Mouse (Mus musculus): ENCODE results near the gene Abhd14a. TPM values are rescaled to one million over a fixed set of nuclear protein-coding genes. Genes with fewer than 3 reads are reported as not detected.
"Not testable (repeated sequence)": the region's sequence is repeated elsewhere in the genome, so short reads cannot be mapped to it uniquely, and the experiment has no call there.

The Abhd14a gene
- total RNA-seq (2014; fragmentation: Nextera tagmentation) (40.5 and 56.0 TPM in 2 replicates), total RNA-seq (2017) (18.6 and 31.0 TPM in 2 replicates)

DNA sequence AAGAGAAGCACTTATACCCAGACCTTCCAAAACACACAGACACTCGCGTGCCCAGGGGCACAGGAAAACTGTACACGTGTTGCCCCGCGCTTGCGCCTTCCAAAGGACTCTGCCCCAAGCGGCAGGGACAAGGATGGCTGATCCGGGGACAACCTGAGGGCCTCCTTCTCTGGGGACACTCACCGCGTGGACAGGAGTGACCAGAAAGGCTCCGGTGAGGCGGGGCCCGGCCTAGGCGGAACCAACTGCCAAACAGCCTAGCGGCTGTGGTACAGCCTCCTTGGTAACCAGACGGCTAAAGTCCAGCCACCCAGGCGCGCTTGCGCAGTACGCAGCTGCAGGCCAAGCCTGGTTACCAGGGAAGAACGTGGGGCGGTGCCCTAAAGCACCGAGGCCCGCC lies at the start of gene Abhd14a, which contains the start of gene Abhd14b:
Gene Abhd14a, minus strand, starts transcription at position 331 of the 400 bp plus-strand sequence.
Gene Abhd14b, plus strand, starts transcription at position 112 of the 400 bp plus-strand sequence.
- peak; percentile 74 for ATAC-seq (replicated peaks; ENCODE audit: low FRiP score, low TSS enrichment, poor library complexity, severe bottlenecking)

DNA sequence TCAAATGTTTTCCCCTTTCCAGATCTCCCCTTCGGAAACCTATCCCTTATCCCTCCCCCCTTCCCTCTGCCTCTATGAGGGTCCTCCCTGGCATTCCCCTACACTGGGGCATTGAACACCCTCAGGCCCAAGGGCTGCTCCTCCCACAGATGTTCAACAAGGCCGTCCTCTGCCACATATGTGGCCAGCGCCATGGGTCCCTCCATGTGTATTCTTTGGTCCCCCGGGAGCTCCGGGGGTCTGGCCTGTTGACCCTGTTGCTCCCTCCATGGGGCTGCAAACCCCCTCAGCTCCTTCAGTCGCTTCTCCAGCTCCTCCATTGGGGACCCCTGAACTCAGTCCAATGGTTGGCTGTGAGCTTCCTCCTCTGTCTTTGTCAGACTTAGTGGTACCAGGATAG lies 40.1 kb upstream of the Abhd14a start:
- ATAC-seq (replicated peaks; ENCODE audit: low FRiP score, low TSS enrichment, poor library complexity, severe bottlenecking), result not testable (repeated sequence)

DNA sequence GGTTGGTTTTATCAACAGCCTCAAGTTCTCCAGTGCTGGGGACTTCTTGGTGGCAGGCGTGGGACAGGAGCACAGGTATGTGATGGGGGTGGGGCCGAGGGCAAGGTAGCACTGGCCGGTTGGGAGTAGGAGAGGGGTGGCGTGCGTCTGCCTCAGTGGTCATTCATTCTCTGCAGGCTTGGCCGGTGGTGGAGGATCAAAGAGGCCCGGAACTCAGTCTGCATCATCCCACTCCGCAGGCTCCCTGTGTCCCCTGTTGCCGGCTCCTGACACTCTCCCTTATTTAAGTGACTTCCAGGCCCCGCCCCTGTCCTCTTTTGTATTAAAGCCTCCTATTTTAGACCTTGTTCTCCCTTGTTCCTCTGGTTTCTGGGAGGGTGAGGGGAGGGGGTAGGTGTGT lies 37.6 kb upstream of the Abhd14a start:
- ATAC-seq (replicated peaks; ENCODE audit: low FRiP score, low TSS enrichment, poor library complexity, severe bottlenecking), result no peak

DNA sequence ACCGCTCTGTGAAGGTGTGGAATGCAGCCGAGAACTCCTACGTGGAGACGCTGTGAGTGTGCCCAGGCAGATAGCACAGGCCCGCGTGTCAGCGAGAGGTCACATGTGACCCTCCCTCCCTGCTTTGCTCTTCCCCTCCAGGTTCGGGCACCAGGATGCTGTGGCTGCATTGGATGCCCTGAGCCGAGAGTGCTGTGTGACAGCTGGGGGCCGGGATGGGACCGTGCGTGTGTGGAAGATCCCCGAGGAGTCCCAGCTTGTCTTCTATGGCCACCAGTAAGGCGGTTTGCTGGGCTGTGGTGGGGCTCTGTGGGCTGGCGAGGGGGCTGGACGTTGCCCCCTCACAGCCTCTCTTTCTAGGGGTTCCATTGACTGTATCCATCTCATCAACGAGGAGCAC lies 36.1 kb upstream of the Abhd14a start:
- no peak for ATAC-seq (replicated peaks; ENCODE audit: low FRiP score, low TSS enrichment, poor library complexity, severe bottlenecking)

DNA sequence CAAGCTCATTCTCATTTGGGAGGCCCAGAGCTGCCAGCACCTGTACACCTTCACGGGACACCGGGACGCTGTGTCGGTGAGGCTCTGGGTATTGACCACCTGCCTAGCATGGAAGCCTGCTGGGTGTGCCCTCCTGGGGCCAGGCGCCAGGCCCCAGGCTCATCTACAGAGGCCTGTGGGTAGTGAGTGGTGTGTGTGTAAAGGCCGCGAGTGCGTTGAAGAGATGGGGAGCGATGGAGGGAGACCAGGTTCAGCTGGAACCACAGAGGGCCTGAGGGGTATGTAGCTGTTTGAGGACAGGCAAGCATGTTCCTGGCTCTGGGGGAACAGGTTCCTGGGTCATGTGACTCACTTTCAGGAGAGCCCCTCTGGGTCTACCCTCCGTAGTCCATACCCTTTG lies 35.7 kb upstream of the Abhd14a start:
- no peak for ATAC-seq (replicated peaks; ENCODE audit: low FRiP score, low TSS enrichment, poor library complexity, severe bottlenecking)

DNA sequence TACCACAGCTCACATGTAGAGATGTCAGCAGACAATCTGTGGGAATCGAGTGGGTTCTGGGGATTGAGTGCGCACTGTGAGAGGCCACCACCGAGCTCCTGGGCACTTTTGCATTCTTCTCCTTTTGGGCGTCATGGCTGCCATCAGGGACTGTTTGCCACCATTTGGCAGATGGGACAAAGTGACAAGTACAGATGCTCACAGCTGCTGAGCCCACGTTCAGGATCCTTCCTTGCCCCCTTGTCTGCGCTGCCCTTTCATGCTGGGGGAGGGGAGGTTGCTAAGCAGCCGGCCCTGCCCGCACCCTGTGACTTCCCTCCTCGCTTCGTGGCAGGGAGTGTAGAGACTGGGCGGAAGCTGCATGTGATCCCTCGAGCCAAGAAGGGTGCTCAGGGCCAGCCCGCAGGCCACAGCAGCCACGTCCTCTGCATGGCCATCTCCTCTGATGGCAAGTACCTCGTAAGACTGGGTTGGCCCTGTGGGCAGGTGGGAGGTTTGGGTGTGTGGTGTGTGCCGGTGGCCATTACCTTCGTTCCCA lies 35.2 kb upstream of the Abhd14a start:
- ATAC-seq (replicated peaks; ENCODE audit: low FRiP score, low TSS enrichment, poor library complexity, severe bottlenecking), result no peak

DNA sequence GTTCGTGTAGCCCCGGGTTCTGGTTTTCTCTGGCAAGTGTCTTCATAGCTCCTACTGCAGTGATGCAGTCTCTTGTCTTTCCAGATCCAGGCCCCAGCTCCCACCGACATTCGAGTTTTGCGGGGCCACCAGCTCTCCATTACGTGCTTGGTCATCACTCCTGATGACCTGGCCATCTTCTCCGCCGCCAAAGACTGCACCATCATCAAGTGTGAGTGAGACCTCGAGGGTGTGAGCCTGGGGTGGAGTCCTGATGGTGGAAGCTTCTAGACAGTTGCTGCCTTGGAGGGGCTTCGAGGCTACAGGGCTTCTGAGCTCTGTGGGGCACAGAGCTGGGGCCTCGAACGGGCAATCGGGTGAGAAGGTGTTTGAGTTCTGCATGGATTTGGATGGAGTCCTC lies 34.2 kb upstream of the Abhd14a start:
- ATAC-seq (replicated peaks; ENCODE audit: low FRiP score, low TSS enrichment, poor library complexity, severe bottlenecking), result no peak

DNA sequence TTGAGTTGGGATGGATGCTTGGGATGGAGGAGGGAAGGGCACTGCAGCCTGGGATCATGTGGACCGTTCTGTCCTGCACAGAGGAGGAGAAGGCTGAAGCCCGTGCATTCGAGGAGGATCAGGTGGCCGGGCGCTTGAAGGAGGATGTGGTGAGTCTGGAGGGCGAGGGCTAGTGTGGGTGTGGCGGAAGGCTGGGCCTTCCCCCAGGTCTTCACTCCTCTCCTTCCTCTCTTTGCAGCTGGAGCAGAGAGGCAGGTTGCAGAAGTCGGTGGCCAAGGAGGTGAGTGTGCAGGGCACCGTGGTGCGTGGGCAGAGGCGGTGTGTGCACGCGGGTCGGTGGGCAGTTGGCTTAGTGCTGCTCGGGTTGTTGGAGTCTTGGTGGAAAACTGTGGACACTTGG lies 33.6 kb upstream of the Abhd14a start:
- no peak for ATAC-seq (replicated peaks; ENCODE audit: low FRiP score, low TSS enrichment, poor library complexity, severe bottlenecking)

DNA sequence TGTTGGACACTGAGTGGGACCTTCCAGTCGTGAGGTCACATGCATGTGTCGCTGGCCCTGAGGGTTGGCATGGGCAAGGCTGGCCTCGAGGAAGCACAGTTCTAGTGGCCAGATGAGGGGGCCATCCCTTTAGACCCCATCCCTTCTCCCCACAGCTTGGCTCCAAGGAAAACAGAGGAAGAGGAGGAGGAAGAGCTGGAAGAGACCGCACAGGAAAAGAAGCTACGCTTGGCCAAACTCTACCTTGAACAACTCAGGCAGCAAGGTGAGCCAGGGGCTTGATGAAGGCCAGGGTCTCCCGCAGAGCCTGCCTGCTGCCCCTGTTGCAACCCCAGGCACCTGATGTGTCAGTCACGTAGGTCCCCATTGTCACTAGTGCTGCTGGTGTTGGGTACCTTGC lies 33.1 kb upstream of the Abhd14a start:
- no peak for ATAC-seq (replicated peaks; ENCODE audit: low FRiP score, low TSS enrichment, poor library complexity, severe bottlenecking)

DNA sequence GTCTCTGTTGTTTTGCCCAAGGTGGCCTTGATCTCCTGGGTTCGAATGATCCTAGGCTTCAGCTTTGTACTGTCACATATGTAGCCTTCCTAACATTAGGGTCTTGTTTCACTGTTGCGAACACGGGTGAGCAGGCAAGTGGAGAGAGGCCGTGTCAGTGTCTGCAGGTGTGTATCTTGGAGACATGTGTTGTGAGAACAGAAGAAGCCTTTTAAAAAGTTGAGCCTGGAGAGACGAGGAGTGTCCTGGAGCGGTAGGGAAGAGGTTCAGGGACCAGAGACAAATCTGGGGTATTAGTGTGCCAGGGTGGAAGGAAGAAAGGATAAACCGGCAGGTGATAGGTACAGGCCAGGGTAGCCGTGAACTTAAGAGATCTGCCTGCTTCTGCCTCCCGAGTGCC lies 30.6 kb upstream of the Abhd14a start:
- ATAC-seq (replicated peaks; ENCODE audit: low FRiP score, low TSS enrichment, poor library complexity, severe bottlenecking), result no peak

DNA sequence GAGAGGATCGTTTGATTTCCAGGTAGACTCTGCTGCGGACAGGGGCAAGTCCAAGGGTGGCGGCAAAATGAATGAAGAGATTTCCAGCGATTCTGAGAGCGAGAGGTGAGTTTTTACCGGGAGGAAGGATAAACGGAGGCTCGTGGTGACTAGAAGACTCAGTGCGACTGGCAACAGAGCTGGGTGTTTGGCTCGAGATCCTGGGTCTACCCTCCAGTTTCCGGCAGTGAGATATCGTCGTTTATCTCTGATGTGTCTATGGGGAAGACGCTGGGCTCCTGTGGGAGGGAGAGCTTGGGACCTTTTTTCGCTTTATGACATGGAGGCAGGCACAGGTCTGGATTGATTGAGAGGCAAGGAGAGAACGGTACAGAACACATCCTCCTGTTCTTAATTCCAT lies 30.2 kb upstream of the Abhd14a start:
- ATAC-seq (replicated peaks; ENCODE audit: low FRiP score, low TSS enrichment, poor library complexity, severe bottlenecking), result 0 out of 2 replicates have a peak, but pooled peaks have one; percentile 5

DNA sequence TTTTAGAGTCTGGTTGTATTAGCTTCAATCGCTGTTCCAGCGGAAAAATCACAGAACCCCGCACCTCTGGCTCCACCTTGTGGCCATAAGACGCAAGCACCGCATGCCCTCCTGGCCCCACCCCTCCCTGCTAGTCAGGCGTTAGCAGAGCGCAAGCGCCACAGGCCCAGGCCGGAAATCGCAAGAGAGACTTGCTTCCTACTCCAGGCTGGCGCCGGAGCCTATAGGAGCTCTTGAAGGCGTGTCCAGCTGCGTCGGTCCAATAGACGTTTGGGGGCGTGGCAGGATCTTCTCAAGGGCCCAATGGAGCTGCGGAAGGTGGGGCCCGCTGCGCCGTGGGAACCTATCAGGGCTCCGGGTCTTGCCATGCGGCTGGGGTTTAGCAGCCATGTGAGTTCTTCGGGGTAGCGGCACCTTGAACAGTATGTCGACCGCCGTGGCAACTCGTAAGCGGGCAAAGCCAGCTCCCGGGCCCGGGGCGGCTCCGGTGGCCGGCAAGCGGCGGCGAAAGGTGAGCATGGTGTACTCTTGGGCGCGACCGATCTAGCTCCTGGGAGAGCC lies 29.5 kb upstream of the Abhd14a start, which contains the start of gene Parp3:
Gene Parp3, minus strand, starts transcription at position 26 of the 561 bp plus-strand sequence.
- ATAC-seq (replicated peaks; ENCODE audit: low FRiP score, low TSS enrichment, poor library complexity, severe bottlenecking), result peak; percentile 92

DNA sequence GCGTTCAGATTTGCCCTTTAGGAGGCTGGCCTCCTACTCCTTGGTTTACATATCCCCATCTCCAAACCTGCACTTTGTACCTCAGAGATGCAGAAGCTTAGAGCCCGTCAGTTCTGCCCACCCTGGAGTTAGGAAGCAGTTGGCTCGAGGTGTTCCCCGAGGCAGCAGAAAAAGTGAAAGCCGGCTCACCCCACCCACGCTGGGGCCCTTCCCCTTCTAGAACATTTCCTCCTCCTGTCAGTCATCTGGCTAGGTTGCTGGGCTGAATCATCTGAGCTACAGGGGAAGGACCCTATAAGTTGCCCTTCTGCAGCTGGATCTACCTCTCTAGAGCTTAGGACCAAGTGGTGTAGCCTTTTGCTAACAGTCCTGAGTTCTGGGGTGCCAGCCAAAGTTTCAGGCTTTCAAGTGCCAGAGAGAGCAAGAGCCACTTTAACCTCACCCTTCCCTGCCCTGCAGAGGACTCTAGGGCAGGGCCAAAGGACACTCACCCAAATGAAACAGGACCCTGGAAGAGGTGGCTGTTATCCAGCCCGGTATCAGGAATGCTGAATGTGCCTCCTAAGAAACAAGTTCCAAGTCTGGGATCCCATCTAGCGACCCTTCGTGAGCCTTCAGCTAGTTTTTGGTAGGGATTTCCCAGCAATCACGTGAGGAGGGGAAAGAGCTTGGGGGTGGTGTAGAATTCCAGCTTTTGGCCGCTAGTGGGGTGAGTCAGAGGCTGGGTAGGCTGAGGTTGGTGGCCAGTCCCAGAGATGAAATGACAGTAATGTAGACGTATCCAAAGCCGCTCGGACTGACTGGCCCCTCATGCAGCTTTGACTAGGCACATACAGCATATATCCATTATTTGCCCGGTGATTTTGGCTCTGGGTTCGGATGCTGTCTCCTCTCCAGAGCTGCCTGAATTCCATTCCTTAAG lies 28.8 kb upstream of the Abhd14a start:
- peak; percentile 8; the same call in 1 of the 2 replicates for ATAC-seq (replicated peaks; ENCODE audit: low FRiP score, low TSS enrichment, poor library complexity, severe bottlenecking)

DNA sequence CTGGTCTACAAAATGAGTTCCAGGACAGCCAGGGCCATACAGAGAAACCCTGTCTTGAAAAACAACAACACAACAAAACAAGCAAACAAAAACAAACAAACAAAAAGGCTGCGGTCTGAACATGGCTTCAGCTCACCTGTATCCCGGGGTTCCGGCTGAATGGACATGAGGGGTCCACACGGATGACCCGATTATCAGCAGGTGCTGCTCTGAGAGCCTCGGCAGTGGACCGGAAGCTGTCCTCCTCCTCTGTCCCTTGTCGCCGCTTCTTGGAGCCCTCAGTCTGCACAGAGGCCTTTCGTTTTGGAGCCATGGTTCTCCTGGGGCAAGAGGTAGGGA lies 28.2 kb upstream of the Abhd14a start, which contains the start of gene Rrp9:
Gene Rrp9, plus strand, starts transcription at position 301 of the 339 bp plus-strand sequence.
- no peak for ATAC-seq (replicated peaks; ENCODE audit: low FRiP score, low TSS enrichment, poor library complexity, severe bottlenecking)

DNA sequence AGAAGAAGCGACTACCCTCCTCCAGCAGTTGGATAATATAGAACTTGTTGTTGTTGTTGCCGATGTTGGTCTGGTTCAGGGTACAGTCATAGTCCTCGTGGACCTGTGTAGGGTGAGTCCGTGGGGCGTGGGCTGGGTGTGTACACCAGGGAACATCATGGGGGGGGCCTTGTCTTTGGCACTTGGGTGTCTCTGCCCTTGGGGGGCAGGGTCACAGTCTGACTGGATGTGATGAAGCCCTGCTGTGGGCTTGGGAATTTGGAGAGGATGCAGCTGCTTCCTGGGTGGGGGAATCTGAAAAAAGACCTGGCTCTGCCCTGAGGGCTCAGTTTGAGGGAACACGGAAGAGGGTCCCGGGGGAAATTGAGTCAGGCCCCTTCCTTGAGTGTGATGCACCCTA lies 27.6 kb upstream of the Abhd14a start:
- no peak for ATAC-seq (replicated peaks; ENCODE audit: low FRiP score, low TSS enrichment, poor library complexity, severe bottlenecking)

DNA sequence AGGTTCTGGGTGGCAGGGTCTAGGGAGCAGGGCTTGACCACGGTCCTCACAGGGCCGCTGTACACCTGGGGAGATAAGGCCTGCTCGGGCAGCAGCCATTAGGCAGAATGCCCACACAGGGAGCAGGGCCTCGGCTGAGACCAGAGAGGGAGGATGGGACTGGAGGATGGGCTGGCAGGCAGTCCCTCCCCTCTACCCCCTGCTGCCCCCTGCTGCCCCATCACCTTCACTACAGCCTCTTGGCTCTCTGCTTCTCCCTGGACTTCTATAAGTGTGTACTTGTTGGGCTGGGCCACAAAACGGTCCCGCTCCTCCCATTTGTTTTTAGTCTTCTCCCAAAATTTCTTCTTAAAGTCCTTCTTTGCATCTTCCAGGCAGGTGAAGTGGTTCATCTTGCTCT lies 27.0 kb upstream of the Abhd14a start:
- peak; percentile 47 for ATAC-seq (replicated peaks; ENCODE audit: low FRiP score, low TSS enrichment, poor library complexity, severe bottlenecking)

DNA sequence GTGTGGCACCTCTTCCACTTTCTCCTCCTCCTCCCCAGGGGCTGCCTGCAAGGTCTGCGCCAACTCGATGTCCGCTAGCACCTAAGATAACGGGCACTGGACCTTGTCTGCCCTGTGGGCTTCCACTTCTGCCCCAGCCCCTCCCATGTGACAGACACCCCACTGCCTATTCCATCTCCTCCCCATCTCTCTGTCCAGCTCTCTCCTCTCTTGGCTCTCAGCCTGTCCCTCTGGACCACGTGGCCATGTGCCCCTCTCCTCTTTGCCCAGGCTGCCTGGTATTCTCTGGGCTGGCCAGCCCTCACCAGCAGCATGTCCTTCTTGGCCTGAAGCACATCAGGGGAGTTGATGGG lies 26.3 kb upstream of the Abhd14a start:
- ATAC-seq (replicated peaks; ENCODE audit: low FRiP score, low TSS enrichment, poor library complexity, severe bottlenecking), result no peak

DNA sequence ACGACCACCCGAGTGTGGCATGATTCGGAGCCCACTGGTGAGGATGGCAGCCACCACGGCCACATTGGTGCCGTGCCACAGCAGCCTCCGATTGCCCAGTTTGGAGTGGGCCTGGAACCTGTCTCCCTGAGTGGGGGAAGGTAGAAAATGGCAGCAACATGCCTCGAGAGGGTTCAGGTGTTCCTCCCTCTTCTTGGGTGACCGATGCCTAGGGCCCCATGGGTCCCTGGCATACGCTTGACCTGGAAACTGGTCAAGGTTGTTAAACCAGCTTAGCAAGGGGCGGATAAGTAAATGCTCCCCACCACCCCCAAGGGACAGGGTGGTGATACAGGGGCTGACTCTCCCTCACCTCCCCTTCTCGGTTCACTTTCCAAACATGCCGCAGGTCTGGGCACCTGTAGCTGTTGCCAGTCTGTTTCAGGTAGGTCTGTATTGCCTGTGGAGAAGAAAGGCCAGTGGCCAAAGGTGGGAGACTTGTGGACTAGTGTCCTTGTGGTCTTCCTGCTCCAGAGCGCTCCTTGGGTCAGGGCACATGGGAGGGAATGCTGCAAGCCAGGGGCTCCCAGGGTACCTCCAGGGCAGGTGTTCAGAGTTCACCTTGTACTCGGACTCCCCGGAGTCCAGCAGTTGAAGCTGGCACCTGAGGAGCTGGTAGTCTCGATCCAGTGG lies 25.7 kb upstream of the Abhd14a start:
- ATAC-seq (replicated peaks; ENCODE audit: low FRiP score, low TSS enrichment, poor library complexity, severe bottlenecking), result no peak

DNA sequence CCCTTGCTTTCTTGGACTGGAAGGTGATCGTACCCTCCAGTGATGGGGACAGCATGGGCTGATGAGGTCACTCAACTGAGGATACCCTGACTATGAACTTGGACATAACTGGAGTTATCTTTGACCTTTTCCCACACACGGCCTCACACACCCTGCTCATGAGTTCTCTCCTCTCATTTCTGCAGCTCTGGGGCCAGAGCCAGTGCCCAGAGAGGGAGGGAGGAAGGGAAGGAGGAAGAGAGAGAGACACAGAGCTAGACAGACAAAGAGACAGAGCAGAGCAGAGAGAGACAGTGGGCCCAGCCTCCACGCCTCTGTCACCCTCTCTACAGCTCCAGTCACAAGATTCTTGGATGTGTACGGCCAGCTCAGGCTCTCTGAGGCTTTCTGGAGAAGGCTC lies 24.8 kb upstream of the Abhd14a start:
- no peak for ATAC-seq (replicated peaks; ENCODE audit: low FRiP score, low TSS enrichment, poor library complexity, severe bottlenecking)

DNA sequence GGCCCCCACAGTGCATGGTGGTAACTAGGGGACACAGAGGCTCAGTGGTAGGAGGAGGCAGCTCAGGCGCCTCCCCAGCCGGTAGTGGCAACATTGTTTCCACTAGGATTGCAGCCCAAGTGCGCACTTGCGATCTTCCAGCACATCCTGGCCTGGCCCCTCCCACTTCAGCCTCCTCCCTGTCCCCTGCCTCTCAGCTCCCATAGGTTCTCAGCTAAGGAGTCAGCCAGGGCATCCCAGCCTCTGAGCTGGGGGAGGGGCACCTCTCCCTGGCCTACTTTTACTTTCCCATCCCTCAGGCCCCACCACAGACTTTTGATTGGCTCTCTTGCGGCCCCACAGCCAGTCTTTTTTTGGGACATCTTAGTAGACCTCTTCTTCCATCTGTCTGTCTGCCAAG lies 24.4 kb upstream of the Abhd14a start:
- no peak for ATAC-seq (replicated peaks; ENCODE audit: low FRiP score, low TSS enrichment, poor library complexity, severe bottlenecking)

Data from megakaryocyte-erythroid progenitor cell, adult 5-6 weeks (primary cell).